Mouse (Mus musculus) myocyte (in vitro differentiated cells): ENCODE measurements at regions not wholly inside any gene's neighbourhood (a gene's known extent, or its start where the extent isn't known, plus 50 kb on each side); places are given as distances from the start of the nearest gene placed in this dataset.
A peak's percentile ranks its signal among the peaks of the same experiment; 100 is the strongest.

Experiments used
- E2F4 ChIP-seq: IDR thresholded peaks from one replicate; pipeline ENCODE4 v1.6.1; 2011; ENCODE audit warnings: mild to moderate bottlenecking, control low read depth, moderate library complexity; ENCODE audit not compliant: insufficient read depth
- MAX ChIP-seq: IDR thresholded peaks from one replicate; pipeline ENCODE4 v1.6.1; 2011; ENCODE audit warnings: low read depth, mild to moderate bottlenecking, control low read depth
- MYOD1 ChIP-seq, 3 experiments: IDR thresholded peaks; one replicate each; pipeline ENCODE4 v1.6.1; 2011; ENCODE audit warnings: control low read depth in 2 of 3, low read depth in 2 of 3, mild to moderate bottlenecking in 2 of 3, moderate library complexity in 1 of 3; ENCODE audit not compliant: insufficient read length in 2 of 3, control insufficient read depth in 1 of 3
- MYOG ChIP-seq, 3 experiments: IDR thresholded peaks; one replicate each; pipeline ENCODE4 v1.6.1; 2011; ENCODE audit warnings: control low read depth in 2 of 3, low read depth in 2 of 3, mild to moderate bottlenecking in 2 of 3; ENCODE audit not compliant: insufficient read length in 2 of 3, control insufficient read depth in 1 of 3, insufficient read depth in 1 of 3
- POLR2A ChIP-seq: IDR thresholded peaks from one replicate; pipeline ENCODE4 v1.6.1; 2011; ENCODE audit warnings: low read depth, mild to moderate bottlenecking, control low read depth, moderate library complexity; ENCODE audit not compliant: insufficient read length
- POLR2AphosphoS2 ChIP-seq: IDR thresholded peaks from one replicate; pipeline ENCODE4 v1.6.1; 2011; ENCODE audit warnings: low read depth, control low read depth; ENCODE audit not compliant: insufficient read length
- REST ChIP-seq: IDR thresholded peaks from one replicate; pipeline ENCODE4 v1.6.1; 2011; ENCODE audit warnings: mild to moderate bottlenecking, control low read depth, moderate library complexity; ENCODE audit not compliant: insufficient read depth, insufficient read length
- SRF ChIP-seq: IDR thresholded peaks from one replicate; pipeline ENCODE4 v1.6.1; 2011; ENCODE audit warnings: low read depth; ENCODE audit not compliant: control insufficient read depth, insufficient read length
- TCF12 ChIP-seq: IDR thresholded peaks from one replicate; pipeline ENCODE4 v1.6.1; 2011; ENCODE audit warnings: mild to moderate bottlenecking, control low read depth; ENCODE audit not compliant: poor library complexity, insufficient read depth, severe bottlenecking
- USF1 ChIP-seq: IDR thresholded peaks from one replicate; pipeline ENCODE4 v1.6.1; 2011; ENCODE audit warnings: low read depth, mild to moderate bottlenecking, control low read depth, moderate library complexity

DNA sequence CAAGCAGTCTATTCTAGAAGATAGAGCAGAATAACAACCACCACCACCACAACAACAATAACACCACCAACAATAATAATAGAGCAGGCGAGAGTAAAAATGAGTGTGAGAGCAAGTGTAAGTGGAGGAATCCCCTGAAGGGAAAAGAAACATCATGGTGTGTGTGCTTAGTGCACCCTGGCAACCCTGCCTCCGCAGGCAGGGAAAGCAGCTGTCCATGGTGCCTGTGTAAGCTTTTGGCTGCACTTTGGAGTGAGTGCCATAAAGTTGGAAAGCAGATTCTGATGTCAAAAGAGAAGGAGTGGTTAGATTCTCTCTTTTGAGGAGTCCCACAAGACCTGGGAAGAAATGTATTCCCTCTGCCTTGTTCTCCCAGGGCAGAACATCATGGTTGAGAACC lies 200.8 kb downstream of the Gm21750 start:
- TF ChIP-seq POLR2A (no peak), USF1 (no peak), MAX (no peak), TCF12 (no peak), POLR2AphosphoS2 (no peak), MYOG (IDR thresholded peaks at IDR 0.05; ENCODE audit: control insufficient read depth in 1 of 3, insufficient read depth in 1 of 3, insufficient read length in 2 of 3, low read depth in 2 of 3) (no peak), MYOD1 (IDR thresholded peaks at IDR 0.05; ENCODE audit: control insufficient read depth in 1 of 3, insufficient read length in 2 of 3, low read depth in 2 of 3) (no peak), E2F4 (no peak), SRF (no peak), REST (peak; percentile 67)
